Mouse (Mus musculus): Measurements from ENCODE around the gene Arfgef3.
A peak's percentile ranks its signal among the peaks of the same experiment; 100 is the strongest.

- no peak for TF ChIP-seq CTCF (IDR thresholded peaks at IDR 0.05; ENCODE audit: borderline replicate concordance, control insufficient read depth, extremely low read depth, insufficient read depth, low read length, poor library complexity)
- TF ChIP-seq POLR2A (IDR thresholded peaks at IDR 0.05; ENCODE audit: control insufficient read depth, extremely low read depth, insufficient read depth, low read length, poor library complexity) = 0 out of 2 replicates have a peak, but pooled peaks have one; percentile 21
Observed at GRCm38 (mm10) chr10:18664794-18665193, 79.0 kb downstream of the Arfgef3 start.

All from thymus, adult 2 months (tissue).